Mouse (Mus musculus) limb, embryonic 14.5 days (tissue): ENCODE results near the gene AI661453. TPM values are rescaled to one million over a fixed set of nuclear protein-coding genes. Genes with fewer than 3 reads are reported as not detected.
A peak's percentile ranks its signal among the peaks of the same experiment; 100 is the strongest.

Experiments used
- ATAC-seq: fragments of 200-750 bp; cut with Nextera tagmentation; 2 replicates; pipeline ENCODE4 v1.8.0; 2017; ENCODE audit warnings: low read depth, moderate number of reproducible peaks, moderate TSS enrichment; ENCODE audit not compliant: low FRiP score
- DNase-seq: peaks from one replicate; pipeline ENCODE4 v3.0.0-alpha.2; 2015; ENCODE audit warnings: low spot score
- H3K27ac ChIP-seq: fragments of 300-500 bp; sonication (generic); replicated peaks from 2 replicates; pipeline ENCODE4 v1.5.1; 2014; ENCODE audit warnings: low read depth, mild to moderate bottlenecking, low read length, moderate library complexity, mixed read lengths
- H3K27me3 ChIP-seq: fragments of 300-500 bp; sonication (generic); 2 replicates; pipeline ENCODE4 v1.6.1; 2014; ENCODE audit warnings: low read length, mixed read lengths; ENCODE audit not compliant: control insufficient read depth, insufficient read depth
- H3K36me3 ChIP-seq: fragments of 300-500 bp; sonication (generic); 2 replicates; pipeline ENCODE4 v1.6.1; 2014; ENCODE audit warnings: mild to moderate bottlenecking, low read length, moderate library complexity, mixed read lengths; ENCODE audit not compliant: control insufficient read depth, insufficient read depth
- H3K4me1 ChIP-seq: fragments of 300-500 bp; sonication (generic); 2 replicates; pipeline ENCODE4 v1.6.1; 2014; ENCODE audit warnings: antibody characterized with exemption, low read length, mixed read lengths; ENCODE audit not compliant: control insufficient read depth, insufficient read depth
- H3K4me2 ChIP-seq: fragments of 300-500 bp; sonication (generic); replicated peaks from 2 replicates; pipeline ENCODE4 v1.6.1; 2014; ENCODE audit warnings: low read depth, mild to moderate bottlenecking, low read length, moderate library complexity; ENCODE audit not compliant: severe bottlenecking
- H3K4me3 ChIP-seq: fragments of 300-500 bp; sonication (generic); replicated peaks from 2 replicates; pipeline ENCODE4 v1.5.1; 2014; ENCODE audit warnings: low read length
- H3K9ac ChIP-seq: fragments of 300-500 bp; sonication (generic); 2 replicates; pipeline ENCODE4 v1.6.1; 2014; ENCODE audit warnings: mild to moderate bottlenecking, low read depth, low read length, moderate library complexity; ENCODE audit not compliant: severe bottlenecking
- H3K9me3 ChIP-seq: fragments of 300-500 bp; sonication (generic); 2 replicates; pipeline ENCODE4 v1.6.1; 2016; ENCODE audit warnings: low read length; ENCODE audit not compliant: control insufficient read depth
- POLR2A ChIP-seq: fragments of 200-500 bp; IDR thresholded peaks from 2 replicates; pipeline ENCODE4 v1.8.0; 2012; ENCODE audit warnings: inconsistent platforms, mild to moderate bottlenecking, moderate library complexity, borderline replicate concordance; ENCODE audit not compliant: insufficient read depth, insufficient read length; ENCODE audit errors: extremely low read depth
- WGBS: fragments of 180-500 bp; shearing (Covaris S2); extraction: QIAGEN DNeasy Blood & Tissue Kit; methylation state at CpG from one replicate; pipeline ENCODE4 v1.1.7; 2014; 5-methylcytosine and 5-hydroxymethylcytosine counted together
- polyA plus RNA-seq, 2 experiments: library from polyadenylated mRNA; depleted of rRNA in 1 of 2; stranded (reverse) in 1 of 2; unstranded in 1 of 2; fragments of >200 nt; fragmentation: Nextera tagmentation in 1 of 2; extraction: Ambion mirVana in 1 of 2; gene quantifications; 2 replicates each; pipeline versions ENCODE4 v1.2.1 to v1.2.3; 2012 to 2014

The AI661453 gene
- polyA plus RNA-seq, 2 experiments = 2.7 to 3.4 TPM

- Histone ChIP-seq H3K9ac (no peak overlapping the region), H3K27ac (no peak overlapping the region), H3K27me3 (peaks cover 15% of the 10 kb centered on the region), H3K9me3 (no peaks in the 10 kb centered on the region), H3K4me3 (no peak overlapping the region), H3K4me2 (no peak overlapping the region), H3K4me1 (no peaks in the 10 kb centered on the region), H3K36me3 (no peaks in the 10 kb centered on the region)
- ATAC-seq (no peak), DNase-seq (peak; percentile 15)
- TF ChIP-seq POLR2A = no peak
- 33% methylated on average over 15 of the region's 15 CpGs for WGBS
Observed at GRCm38 (mm10) chr17:47472435-47473350, 36.3 kb downstream of the AI661453 start.

DNA sequence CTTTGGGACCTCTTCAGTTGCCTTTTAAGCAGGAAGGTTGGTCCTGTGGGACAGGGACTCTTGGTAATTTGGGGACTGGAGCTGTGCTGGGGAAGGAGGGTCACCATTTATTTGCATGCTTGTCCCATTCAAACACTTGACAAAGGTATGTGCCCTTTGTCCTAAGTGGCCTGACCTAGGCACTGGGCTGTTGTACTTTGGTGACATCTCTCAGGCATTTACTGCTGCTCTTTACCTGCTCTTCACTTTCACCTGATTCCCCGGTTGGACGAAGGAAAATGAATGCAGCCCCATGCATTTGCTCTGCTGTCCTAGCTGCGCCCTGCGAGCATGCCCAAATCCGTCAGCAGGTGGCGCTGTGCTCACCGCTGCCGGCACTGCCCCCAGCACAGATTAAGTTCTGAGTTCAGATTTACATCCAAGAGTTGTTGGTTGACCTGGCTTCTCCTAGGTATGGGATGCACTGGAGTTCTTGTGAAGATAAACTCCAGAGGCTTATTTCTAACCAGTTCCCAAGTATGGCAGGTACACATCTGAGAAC, 37.1 kb downstream of the AI661453 start:
- Histone ChIP-seq H3K9me3 (no peaks in the 10 kb centered on the region), H3K4me1 (no peaks in the 10 kb centered on the region), H3K27me3 (peaks cover 7% of the 10 kb centered on the region), H3K27ac (no peak overlapping the region), H3K36me3 (no peaks in the 10 kb centered on the region), H3K4me3 (no peak overlapping the region), H3K9ac (no peak overlapping the region), H3K4me2 (no peak overlapping the region)
- DNase-seq (no peak), ATAC-seq (no peak)
- TF ChIP-seq POLR2A = no peak
- 16% methylated on average over 8 of the region's 8 CpGs for WGBS

- H3K9me3 ChIP-seq = no peaks in the 10 kb centered on the region
- no peak overlapping the region for H3K9ac ChIP-seq
- DNase-seq (no peak), ATAC-seq (no peak)
- 87% methylated on average over 4 of the region's 4 CpGs for WGBS
- H3K27me3 ChIP-seq = no peaks in the 10 kb centered on the region
- H3K36me3 ChIP-seq = no peaks in the 10 kb centered on the region
- no peak for TF ChIP-seq POLR2A
- no peak overlapping the region for H3K4me3 ChIP-seq
- no peaks in the 10 kb centered on the region for H3K4me1 ChIP-seq
- H3K27ac ChIP-seq = no peak overlapping the region
- H3K4me2 ChIP-seq = no peak overlapping the region
Observed at GRCm38 (mm10) chr17:47474250-47474649, 37.8 kb downstream of the AI661453 start.

DNA sequence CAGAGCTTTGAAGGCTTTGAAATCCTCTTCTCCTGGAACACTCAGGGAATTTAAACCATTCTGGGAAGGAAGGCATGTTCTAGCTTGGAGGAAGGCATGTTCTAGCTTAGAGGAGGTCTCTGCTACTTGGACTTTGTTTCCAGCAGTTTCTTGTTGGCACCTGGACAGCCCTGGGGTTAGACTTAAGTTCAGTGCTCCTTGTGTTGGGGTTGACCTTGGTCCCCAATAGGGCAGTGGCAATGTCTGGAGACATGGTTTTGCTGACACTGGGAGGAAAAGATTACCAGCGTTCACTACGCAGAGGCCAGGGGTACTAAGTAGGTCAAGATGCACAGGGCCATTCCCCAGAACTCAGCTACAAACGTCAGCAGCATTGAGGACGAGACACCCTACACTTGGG, 38.8 kb downstream of the AI661453 start:
- no peak for TF ChIP-seq POLR2A
- no peak overlapping the region for H3K4me3 ChIP-seq
- DNase-seq (no peak), ATAC-seq (no peak)
- H3K36me3 ChIP-seq = no peaks in the 10 kb centered on the region
- WGBS = 87% methylated on average over 4 of the region's 4 CpGs
- no peaks in the 10 kb centered on the region for H3K27me3 ChIP-seq
- H3K4me1 ChIP-seq = no peaks in the 10 kb centered on the region
- no peak overlapping the region for H3K27ac ChIP-seq
- no peak overlapping the region for H3K4me2 ChIP-seq
- H3K9ac ChIP-seq = no peak overlapping the region
- no peaks in the 10 kb centered on the region for H3K9me3 ChIP-seq

GRCm38 (mm10) chr17:47475714-47476113, 39.3 kb downstream of the AI661453 start:
- ATAC-seq (no peak), DNase-seq (no peak)
- TF ChIP-seq POLR2A = no peak
- Histone ChIP-seq H3K4me2 (no peak overlapping the region), H3K4me3 (no peak overlapping the region), H3K27ac (no peak overlapping the region), H3K27me3 (no peaks in the 10 kb centered on the region), H3K4me1 (no peaks in the 10 kb centered on the region), H3K9me3 (no peaks in the 10 kb centered on the region), H3K9ac (no peak overlapping the region), H3K36me3 (no peaks in the 10 kb centered on the region)
- WGBS = 59% methylated on average over 3 of the region's 3 CpGs
